Mouse (Mus musculus) activated CD4-positive, CD25-positive, alpha-beta regulatory T cell, adult 9 weeks (primary cell): ENCODE measurements around the gene Atp2a3. TPM values are rescaled to one million over a fixed set of nuclear protein-coding genes. Genes with fewer than 3 reads are reported as not detected.

Experiments
- polyA plus RNA-seq: library from polyadenylated mRNA; unstranded; fragments of 100-300 nt; shearing (Covaris generic); gene quantifications from one replicate; pipeline ENCODE4 v1.2.1, GENCODE M21; 2017

Gene Atp2a3
- polyA plus RNA-seq, result 271 TPM

GRCm38 (mm10) chr11:72961072-72961980, at the start of gene Atp2a3:
Gene Atp2a3, plus strand, starts transcription at chr11:72961169.

DNA sequence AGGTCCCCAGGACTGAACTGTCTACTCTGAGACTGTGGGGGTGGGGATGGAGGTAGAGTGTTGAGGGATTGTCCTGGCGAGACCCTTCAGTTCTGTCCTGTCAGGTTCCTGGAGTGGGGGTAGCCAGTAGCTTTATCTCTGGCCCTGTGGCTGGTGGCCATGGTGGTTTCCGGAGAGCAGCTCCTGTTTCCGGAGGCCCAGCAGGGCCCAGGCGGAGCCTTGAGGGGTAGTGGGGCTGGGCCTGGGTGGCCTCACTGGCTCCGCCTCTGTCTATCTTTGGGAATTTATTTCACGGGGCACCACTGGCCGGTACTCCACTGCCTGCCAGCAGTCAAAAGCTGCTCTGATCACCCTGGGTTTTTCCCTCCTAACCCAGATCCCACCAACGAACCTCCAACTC, 37.8 kb downstream of the Atp2a3 start, which contains the start of gene P2rx1:
Gene P2rx1 (plus strand): TSS at position 333 of the 400 bp plus-strand sequence.

GRCm38 (mm10) chr11:73018471-73019146, 57.6 kb downstream of the Atp2a3 start, which contains the start of gene Camkk1:
Gene Camkk1, plus strand, starts transcription at chr11:73019008.

Other genes starting within 250 kb of the Atp2a3 start
- 9.4 TPM for gene Cyb5d2, start 165.0 kb upstream of the Atp2a3 start, polyA plus RNA-seq
- gene Zzef1, start 164.9 kb upstream of the Atp2a3 start, polyA plus RNA-seq, result 14.5 TPM
- gene P2rx1, start 37.9 kb downstream of the Atp2a3 start, polyA plus RNA-seq, result not detected
- gene Camkk1, start 57.8 kb downstream of the Atp2a3 start, polyA plus RNA-seq, result 10.0 TPM
- 19.3 TPM for gene Ncbp3, start 86.6 kb downstream of the Atp2a3 start, polyA plus RNA-seq
- gene Itgae, start 129.4 kb downstream of the Atp2a3 start, polyA plus RNA-seq, result 82.4 TPM
- gene Haspin, start 177.1 kb downstream of the Atp2a3 start, polyA plus RNA-seq, result 8.2 TPM
- gene P2rx5, start 199.3 kb downstream of the Atp2a3 start, polyA plus RNA-seq, result 0.11 TPM
- 50.3 TPM for gene Emc6, start 215.9 kb downstream of the Atp2a3 start, polyA plus RNA-seq
- 30.7 TPM for gene Tax1bp3, start 215.9 kb downstream of the Atp2a3 start, polyA plus RNA-seq
- 14.2 TPM for gene Ctns, start 237.9 kb downstream of the Atp2a3 start, polyA plus RNA-seq
- 7.7 TPM for gene Shpk, start 238.3 kb downstream of the Atp2a3 start, polyA plus RNA-seq